Mouse (Mus musculus): ENCODE data around the gene Herpud2.

GRCm38 (mm10) chr9:25178066-25178465 lies 26.4 kb upstream of the Herpud2 start:
- TF ChIP-seq POLR2A (IDR thresholded peaks at IDR 0.05; ENCODE audit: insufficient read depth, low read depth, low read length) = no peak
- no peak for TF ChIP-seq CTCF (IDR thresholded peaks at IDR 0.05)
- no peak for TF ChIP-seq EP300 (IDR thresholded peaks at IDR 0.05; ENCODE audit: insufficient read depth, low read depth, low read length)
